Mouse (Mus musculus) neural tube, embryonic 13.5 days (tissue): Measurements from ENCODE around the gene Ccr1l1. TPM values are rescaled to one million over a fixed set of nuclear protein-coding genes. Genes with fewer than 3 reads are reported as not detected.

Experiments used
- ATAC-seq: fragments of 200-750 bp; cut with Nextera tagmentation; 2 replicates; pipeline ENCODE4 v1.8.0; 2017; ENCODE audit warnings: low read depth, mild to moderate bottlenecking, moderate TSS enrichment, moderate library complexity
- H3K27ac ChIP-seq: fragments of 300-500 bp; sonication (generic); replicated peaks from 2 replicates; pipeline ENCODE4 v1.5.1; 2015; ENCODE audit warnings: moderate library complexity, mild to moderate bottlenecking, inconsistent platforms
- H3K27me3 ChIP-seq: fragments of 300-500 bp; sonication (generic); 2 replicates; pipeline ENCODE4 v1.6.1; 2015; ENCODE audit warnings: mild to moderate bottlenecking, inconsistent platforms
- H3K36me3 ChIP-seq: fragments of 300-500 bp; sonication (generic); 2 replicates; pipeline ENCODE4 v1.6.1; 2015; ENCODE audit warnings: mild to moderate bottlenecking, inconsistent platforms
- H3K4me1 ChIP-seq: fragments of 300-500 bp; sonication (generic); replicated peaks from 2 replicates; pipeline ENCODE4 v1.6.1; 2015; ENCODE audit warnings: inconsistent platforms
- H3K4me2 ChIP-seq: fragments of 300-500 bp; sonication (generic); 2 replicates; pipeline ENCODE4 v1.6.1; 2015; ENCODE audit warnings: inconsistent platforms, mild to moderate bottlenecking, moderate library complexity
- H3K4me3 ChIP-seq: fragments of 300-500 bp; sonication (generic); 2 replicates; pipeline ENCODE4 v1.5.1; 2015; ENCODE audit warnings: mild to moderate bottlenecking, inconsistent platforms
- H3K9ac ChIP-seq: fragments of 300-500 bp; sonication (generic); 2 replicates; pipeline ENCODE4 v1.6.1; 2015; ENCODE audit warnings: moderate library complexity, mild to moderate bottlenecking, inconsistent platforms
- H3K9me3 ChIP-seq: fragments of 300-500 bp; sonication (generic); 2 replicates; pipeline ENCODE4 v1.6.1; 2016; ENCODE audit warnings: inconsistent platforms
- WGBS: fragments of 180-500 bp; shearing (Covaris S2); methylation state at CpG from one replicate; pipeline ENCODE4 v1.1.7; 2015; 5-methylcytosine and 5-hydroxymethylcytosine counted together
- polyA plus RNA-seq: library from polyadenylated mRNA; unstranded; fragments of >200 nt; fragmentation: Nextera tagmentation; extraction: Ambion mirVana; gene quantifications from 2 replicates; pipeline ENCODE4 v1.2.1, GENCODE M21; 2015

Ccr1l1 gene
- not detected in 2 replicates for polyA plus RNA-seq

DNA sequence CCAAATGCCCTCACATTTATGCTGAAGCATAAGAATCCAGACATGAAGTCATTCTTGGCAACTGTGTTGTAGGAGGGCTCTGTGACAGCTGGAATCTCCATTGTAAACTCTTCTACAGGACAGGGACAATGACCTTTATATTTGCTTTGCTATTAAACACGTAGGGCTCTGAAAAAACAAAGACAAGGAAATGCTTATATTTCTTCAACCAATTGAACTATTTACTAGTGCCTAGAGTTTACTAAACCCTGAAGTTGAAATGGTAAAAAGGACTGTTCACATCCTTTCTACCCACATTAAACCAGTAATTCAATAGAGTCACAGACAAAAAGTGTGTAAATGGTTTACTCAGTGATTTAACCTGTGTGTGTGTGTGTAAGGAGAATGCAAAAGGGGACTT is at the start of gene Ccr1l1:
Gene Ccr1l1, minus strand, starts transcription at position 101 of the 400 bp plus-strand sequence.
- Histone ChIP-seq H3K27me3 (no peaks in the 10 kb centered on the region), H3K9ac (no peak within 1 kb of the TSS), H3K27ac (no peak within 1 kb of the TSS), H3K4me2 (no peak within 1 kb of the TSS), H3K4me1 (no peaks in the 10 kb centered on the region), H3K4me3 (no peak within 1 kb of the TSS), H3K9me3 (no peaks in the 10 kb centered on the region), H3K36me3 (no peaks in the 10 kb centered on the region)
- ATAC-seq: no peak
- 68% methylated on average over 1 of the region's 1 CpGs for WGBS

GRCm38 (mm10) chr9:124021672-124022071 is 43.5 kb upstream of the Ccr1l1 start, which contains the start of gene Ccr3:
Ccr3 (plus strand) TSS chr9:124021972.
- H3K27me3 ChIP-seq: no peaks in the 10 kb centered on the region
- H3K4me3 ChIP-seq: no peak within 1 kb of the TSS
- no peaks in the 10 kb centered on the region for H3K9me3 ChIP-seq
- H3K4me1 ChIP-seq: no peaks in the 10 kb centered on the region
- ATAC-seq: no peak
- no peak within 1 kb of the TSS for H3K9ac ChIP-seq
- no peak within 1 kb of the TSS for H3K27ac ChIP-seq
- WGBS: 91% methylated on average over 1 of the region's 1 CpGs
- H3K36me3 ChIP-seq: no peaks in the 10 kb centered on the region
- no peak within 1 kb of the TSS for H3K4me2 ChIP-seq

GRCm38 (mm10) chr9:124019887-124020286 is 41.7 kb upstream of the Ccr1l1 start:
- H3K4me1 ChIP-seq: no peaks in the 10 kb centered on the region
- H3K27me3 ChIP-seq: no peaks in the 10 kb centered on the region
- H3K4me3 ChIP-seq: no peak overlapping the region
- H3K27ac ChIP-seq: no peak overlapping the region
- 92% methylated on average over 3 of the region's 3 CpGs for WGBS
- no peak for ATAC-seq
- H3K36me3 ChIP-seq: no peaks in the 10 kb centered on the region
- no peaks in the 10 kb centered on the region for H3K9me3 ChIP-seq
- H3K9ac ChIP-seq: no peak overlapping the region
- no peak overlapping the region for H3K4me2 ChIP-seq

GRCm38 (mm10) chr9:124016048-124016447 is 37.8 kb upstream of the Ccr1l1 start:
- Histone ChIP-seq H3K9me3 (no peaks in the 10 kb centered on the region), H3K9ac (no peak overlapping the region), H3K27ac (no peak overlapping the region), H3K4me1 (no peaks in the 10 kb centered on the region), H3K36me3 (no peaks in the 10 kb centered on the region), H3K4me2 (no peak overlapping the region), H3K4me3 (no peak overlapping the region), H3K27me3 (no peaks in the 10 kb centered on the region)
- 80% methylated on average over 2 of the region's 2 CpGs for WGBS
- ATAC-seq: no peak

DNA sequence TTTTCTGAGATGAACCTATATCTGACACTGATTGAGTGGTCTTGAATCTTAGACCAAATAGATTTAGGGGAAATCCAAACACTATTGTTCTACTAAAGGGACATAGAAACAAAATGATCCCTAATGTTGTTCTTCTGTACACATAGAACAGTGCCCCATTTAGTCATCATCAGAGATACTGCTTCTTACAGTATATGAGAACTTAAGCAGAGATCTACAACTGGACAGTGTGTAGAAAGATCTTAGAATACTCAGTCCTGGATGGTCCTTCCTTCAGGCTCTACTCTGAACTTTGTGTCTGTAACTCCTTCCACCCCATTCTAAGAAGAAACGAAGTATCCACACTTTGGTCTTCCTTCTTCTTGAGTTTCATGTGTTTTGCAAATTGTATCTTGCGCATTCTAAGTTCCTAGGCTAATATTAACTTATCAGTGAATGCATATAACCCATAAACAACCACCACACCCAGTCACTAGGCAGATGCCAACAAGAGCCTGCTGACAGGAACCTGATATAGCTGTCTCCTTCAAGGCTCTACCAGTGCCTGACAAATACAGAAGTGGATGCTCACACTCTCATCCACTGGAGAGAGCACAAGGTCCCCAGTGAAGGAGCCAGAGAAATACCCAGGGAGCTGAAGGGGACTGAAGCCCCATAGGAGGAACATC is 36.9 kb upstream of the Ccr1l1 start:
- Histone ChIP-seq H3K9me3 (no peaks in the 10 kb centered on the region), H3K9ac (no peak overlapping the region), H3K4me3 (no peak overlapping the region), H3K4me1 (no peaks in the 10 kb centered on the region), H3K27me3 (no peaks in the 10 kb centered on the region), H3K36me3 (no peaks in the 10 kb centered on the region), H3K27ac (no peak overlapping the region), H3K4me2 (no peak overlapping the region)
- no peak for ATAC-seq
- 79% methylated on average over 2 of the region's 2 CpGs for whole genome bisulfite sequencing

DNA sequence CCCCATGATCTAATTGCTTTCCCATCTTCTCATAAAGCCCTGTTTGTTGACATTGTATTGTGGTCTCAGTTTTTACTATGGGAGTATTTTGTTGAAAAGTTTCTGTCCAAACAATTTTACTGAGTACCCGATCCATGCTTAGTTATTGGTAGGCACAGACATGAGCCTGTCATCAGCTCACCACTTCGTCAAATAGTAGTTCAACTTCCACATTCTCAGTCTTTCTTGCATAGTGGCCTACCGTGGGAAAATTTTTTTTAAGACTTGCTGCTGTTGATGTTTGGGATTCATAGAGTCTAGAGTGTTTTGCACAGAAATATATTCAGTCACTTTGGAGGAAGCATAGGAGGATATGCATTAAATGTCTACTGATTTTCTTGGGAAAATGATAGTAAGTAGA is 35.1 kb upstream of the Ccr1l1 start:
- Histone ChIP-seq H3K9ac (no peak overlapping the region), H3K27ac (no peak overlapping the region), H3K4me3 (no peak overlapping the region), H3K36me3 (no peaks in the 10 kb centered on the region), H3K27me3 (no peaks in the 10 kb centered on the region), H3K9me3 (no peaks in the 10 kb centered on the region), H3K4me2 (no peak overlapping the region), H3K4me1 (no peaks in the 10 kb centered on the region)
- ATAC-seq: no peak
- 90% methylated on average over 3 of the region's 3 CpGs for WGBS

DNA sequence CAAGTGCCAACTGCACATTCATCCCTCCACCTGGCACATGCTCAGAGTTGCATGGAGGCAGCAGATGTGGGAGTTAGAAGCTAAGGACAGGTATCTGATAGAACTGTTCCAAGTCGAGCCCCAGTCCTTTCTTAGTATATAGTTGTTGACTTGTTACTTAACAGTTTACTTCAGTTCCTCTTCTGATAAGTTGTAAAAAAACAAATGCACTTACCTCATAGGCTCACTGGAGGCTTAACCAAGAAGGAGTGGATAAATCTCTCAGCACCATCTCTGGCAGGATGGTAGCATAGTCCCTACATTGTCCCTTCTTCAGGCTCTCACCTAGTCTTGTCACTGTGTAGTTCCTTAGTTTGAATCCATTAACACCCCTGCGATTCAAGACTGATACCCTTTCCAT is 34.5 kb upstream of the Ccr1l1 start:
- 81% methylated on average over 2 of the region's 2 CpGs for WGBS
- no peak overlapping the region for H3K4me2 ChIP-seq

DNA sequence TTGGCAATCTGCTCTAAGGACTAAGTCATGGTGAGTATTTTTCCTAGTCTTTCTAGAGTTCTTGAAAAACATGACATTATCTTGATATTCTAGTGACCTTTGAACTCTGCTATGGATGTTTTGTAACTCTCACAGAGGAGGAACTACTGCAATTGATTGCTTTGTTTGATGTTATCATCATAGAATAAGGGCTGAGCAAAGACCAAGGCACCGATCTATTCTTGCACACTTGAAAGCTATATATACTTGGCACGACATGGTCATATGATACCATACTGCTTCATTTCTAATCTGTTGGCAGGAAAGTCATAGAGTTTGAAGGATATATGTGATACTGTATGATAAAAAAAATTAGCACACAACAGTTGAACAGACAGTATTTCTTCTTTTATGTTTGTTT is 21.6 kb upstream of the Ccr1l1 start:
- Histone ChIP-seq H3K27me3 (no peaks in the 10 kb centered on the region), H3K4me1 (no peaks in the 10 kb centered on the region), H3K27ac (no peak overlapping the region), H3K4me3 (no peak overlapping the region), H3K9me3 (no peaks in the 10 kb centered on the region), H3K9ac (no peak overlapping the region), H3K36me3 (no peaks in the 10 kb centered on the region), H3K4me2 (no peak overlapping the region)
- WGBS: 87% methylated on average over 2 of the region's 2 CpGs
- ATAC-seq: no peak

More for the DNA sequence above, 34.5 kb upstream of the Ccr1l1 start:
- no peak overlapping the region for H3K4me3 ChIP-seq
- H3K9me3 ChIP-seq: no peaks in the 10 kb centered on the region
- H3K27me3 ChIP-seq: no peaks in the 10 kb centered on the region
- no peak for ATAC-seq
- no peaks in the 10 kb centered on the region for H3K36me3 ChIP-seq
- no peak overlapping the region for H3K27ac ChIP-seq
- no peak overlapping the region for H3K9ac ChIP-seq
- no peaks in the 10 kb centered on the region for H3K4me1 ChIP-seq

- no peaks in the 10 kb centered on the region for H3K4me1 ChIP-seq
- ATAC-seq: no peak
- 82% methylated on average over 3 of the region's 3 CpGs for WGBS
These were observed 19.5 kb upstream of the Ccr1l1 start for GRCm38 (mm10) chr9:123997719-123998118.

DNA sequence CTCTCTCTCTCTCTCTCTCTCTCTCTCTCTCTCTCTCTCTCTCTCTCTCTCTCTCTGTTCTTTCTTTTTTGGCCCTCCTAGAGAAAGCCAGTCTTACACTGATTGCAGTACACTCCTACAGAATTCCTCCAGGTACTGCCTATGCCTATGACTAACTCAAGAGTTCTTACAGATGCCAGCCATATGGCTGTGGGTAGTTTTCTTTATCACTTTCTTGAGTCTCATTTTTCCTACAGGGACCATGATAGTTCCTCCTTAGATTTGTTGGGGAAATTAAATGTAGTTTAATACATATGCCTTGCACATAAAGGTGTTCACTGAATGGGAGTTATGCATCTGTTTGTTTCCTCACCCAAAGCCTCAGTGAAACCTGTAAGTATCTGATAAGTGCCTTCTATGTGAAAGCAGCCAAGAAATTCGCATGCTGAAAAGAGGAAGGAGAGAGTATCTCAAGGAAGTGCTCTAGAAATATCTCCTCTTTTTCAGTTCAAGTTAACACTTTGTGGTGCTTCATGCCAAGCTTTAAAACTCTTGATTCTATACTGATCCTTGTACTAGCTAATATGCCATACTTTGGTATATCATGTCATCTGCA is 13.2 kb upstream of the Ccr1l1 start:
- Histone ChIP-seq H3K9ac (no peak overlapping the region), H3K4me3 (no peak overlapping the region), H3K27ac (no peak overlapping the region), H3K4me1 (no peaks in the 10 kb centered on the region), H3K9me3 (no peaks in the 10 kb centered on the region), H3K4me2 (no peak overlapping the region), H3K36me3 (no peaks in the 10 kb centered on the region), H3K27me3 (no peaks in the 10 kb centered on the region)
- 58% methylated on average over 1 of the region's 1 CpGs for WGBS
- ATAC-seq: no peak

More at GRCm38 (mm10) chr9:123997719-123998118, 19.5 kb upstream of the Ccr1l1 start:
- no peaks in the 10 kb centered on the region for H3K27me3 ChIP-seq
- H3K27ac ChIP-seq: no peak overlapping the region
- no peaks in the 10 kb centered on the region for H3K9me3 ChIP-seq
- no peaks in the 10 kb centered on the region for H3K36me3 ChIP-seq
- no peak overlapping the region for H3K4me3 ChIP-seq
- no peak overlapping the region for H3K9ac ChIP-seq
- H3K4me2 ChIP-seq: no peak overlapping the region

DNA sequence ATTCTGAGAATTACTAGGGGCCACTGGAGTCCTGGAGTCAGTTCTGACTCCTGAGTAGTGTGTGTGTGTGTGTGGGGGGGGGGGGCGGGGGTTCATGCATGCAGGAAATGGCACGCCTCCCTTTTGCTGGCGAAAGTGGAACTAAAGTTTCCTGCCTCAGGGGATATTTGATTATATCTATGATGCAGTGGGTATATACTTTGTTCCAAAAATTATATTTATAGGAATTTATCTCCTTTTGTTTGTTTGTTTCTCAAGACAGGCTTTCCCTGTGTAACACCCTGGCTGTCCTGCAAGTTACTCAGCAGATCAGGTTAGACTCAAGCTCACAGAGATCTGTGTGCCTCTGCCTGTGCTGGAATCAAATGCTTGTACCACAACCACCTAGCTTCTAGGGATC is 11.5 kb upstream of the Ccr1l1 start:
- H3K4me2 ChIP-seq: no peak overlapping the region
- H3K27ac ChIP-seq: no peak overlapping the region
- no peak overlapping the region for H3K4me3 ChIP-seq
- 94% methylated on average over 3 of the region's 3 CpGs for WGBS
- H3K27me3 ChIP-seq: no peaks in the 10 kb centered on the region
- no peak overlapping the region for H3K9ac ChIP-seq
- no peaks in the 10 kb centered on the region for H3K4me1 ChIP-seq
- H3K9me3 ChIP-seq: no peaks in the 10 kb centered on the region
- ATAC-seq: no peak
- H3K36me3 ChIP-seq: no peaks in the 10 kb centered on the region

GRCm38 (mm10) chr9:123986217-123986616 is 8.0 kb upstream of the Ccr1l1 start:
- Histone ChIP-seq H3K9ac (no peak overlapping the region), H3K36me3 (no peaks in the 10 kb centered on the region), H3K4me2 (no peak overlapping the region), H3K9me3 (no peaks in the 10 kb centered on the region), H3K4me3 (no peak overlapping the region), H3K27ac (no peak overlapping the region), H3K27me3 (no peaks in the 10 kb centered on the region), H3K4me1 (no peaks in the 10 kb centered on the region)
- WGBS: 85% methylated on average over 2 of the region's 2 CpGs
- ATAC-seq: no peak

- no peak for ATAC-seq
These were observed 6.7 kb upstream of the Ccr1l1 start for GRCm38 (mm10) chr9:123984943-123985342.

More at GRCm38 (mm10) chr9:123984943-123985342, 6.7 kb upstream of the Ccr1l1 start:
- no peaks in the 10 kb centered on the region for H3K27me3 ChIP-seq
- H3K9me3 ChIP-seq: no peaks in the 10 kb centered on the region
- H3K4me1 ChIP-seq: no peaks in the 10 kb centered on the region
- H3K36me3 ChIP-seq: no peaks in the 10 kb centered on the region
- H3K4me3 ChIP-seq: no peak overlapping the region
- no peak overlapping the region for H3K4me2 ChIP-seq
- no peak overlapping the region for H3K27ac ChIP-seq
- H3K9ac ChIP-seq: no peak overlapping the region
